Mouse (Mus musculus): Measurements from ENCODE around the gene Atp2a3. TPM values are rescaled to one million over a fixed set of nuclear protein-coding genes. Genes with fewer than 3 reads are reported as not detected.
A peak's percentile ranks its signal among the peaks of the same experiment; 100 is the strongest.

The Atp2a3 gene
- polyA plus RNA-seq, 1 experiment, result 256 TPM

DNA sequence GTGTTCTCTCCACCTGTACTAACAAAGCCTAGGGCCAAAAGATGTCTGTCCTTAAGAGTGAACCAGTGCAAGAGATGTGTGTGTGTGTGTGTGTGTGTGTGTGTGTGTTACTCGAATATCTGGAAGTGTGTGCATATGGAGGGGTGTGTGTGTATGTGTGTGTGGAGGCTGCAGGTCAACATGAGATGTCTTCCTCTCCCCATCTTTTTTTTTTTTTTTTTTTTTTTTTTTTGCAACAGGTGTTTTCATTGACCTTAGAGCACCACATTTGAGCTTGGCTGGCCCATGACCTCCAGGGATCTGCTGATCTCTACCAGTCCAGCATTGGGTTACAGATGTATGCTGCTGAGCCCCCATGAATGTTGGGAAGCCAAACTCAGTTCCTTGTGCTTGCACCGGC lies 35.8 kb downstream of the Atp2a3 start:
- WGBS, result 92% methylated on average over 2 of the region's 2 CpGs
- no peak for TF ChIP-seq CTCF (IDR thresholded peaks at IDR 0.05; ENCODE audit: insufficient read depth, low read length)
- no peak for TF ChIP-seq POLR2A (IDR thresholded peaks at IDR 0.05; ENCODE audit: borderline replicate concordance, extremely low read depth, low read depth, low read length)
- peaks cover 5% of the 10 kb centered on the region; the same call in 1 of the 2 replicates for H3K4me1 ChIP-seq (ENCODE audit: control insufficient read depth, insufficient read depth, low read length)
- no peak for DNase-seq
- no peak overlapping the region for H3K4me3 ChIP-seq (replicated peaks; ENCODE audit: extremely low read depth, low read depth, low read length)

DNA sequence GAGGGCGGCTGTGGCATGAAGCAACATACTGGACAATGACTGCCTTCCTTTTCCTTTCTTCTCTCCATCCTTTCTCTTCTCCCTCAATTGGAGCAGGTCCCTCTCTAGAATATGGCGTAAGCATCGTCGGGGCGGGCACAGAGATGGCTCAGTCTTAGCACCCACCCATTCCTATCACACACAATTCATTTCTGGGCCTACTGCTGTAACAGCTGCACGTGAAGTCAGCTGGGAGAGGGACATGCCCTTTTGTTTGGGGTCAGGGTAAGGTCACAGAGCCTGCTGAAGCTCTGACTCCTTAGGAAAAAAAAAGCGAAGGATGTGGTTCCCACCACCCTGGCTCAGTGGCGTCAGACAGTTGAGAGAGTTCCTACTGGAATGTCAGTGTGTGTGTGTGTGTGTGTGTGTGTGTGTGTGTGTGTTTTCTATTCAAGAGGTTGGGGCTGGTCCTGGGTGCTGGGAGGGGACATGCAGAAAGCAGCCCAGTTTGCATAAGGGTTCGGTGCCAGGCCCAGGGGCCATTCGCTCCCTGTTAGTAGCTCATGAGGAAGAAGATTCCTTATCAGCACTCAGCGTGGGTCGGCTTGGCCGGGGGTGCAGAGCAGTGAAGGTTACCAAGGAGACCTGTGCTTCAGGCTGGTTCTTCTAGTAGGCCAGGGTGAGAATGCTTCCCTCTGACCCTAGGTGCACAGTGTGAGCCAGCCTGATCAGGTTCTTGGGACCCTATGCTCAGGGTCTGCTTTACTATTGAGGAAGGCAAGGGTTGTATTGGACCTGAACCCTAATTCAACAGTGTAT lies 36.8 kb downstream of the Atp2a3 start:
- TF ChIP-seq CTCF (IDR thresholded peaks at IDR 0.05; ENCODE audit: insufficient read depth, low read length) (no peak), POLR2A (IDR thresholded peaks at IDR 0.05; ENCODE audit: borderline replicate concordance, extremely low read depth, low read depth, low read length) (no peak)
- no peak for DNase-seq
- Histone ChIP-seq H3K4me3 (replicated peaks; ENCODE audit: extremely low read depth, low read depth, low read length) (no peak overlapping the region), H3K4me1 (ENCODE audit: control insufficient read depth, insufficient read depth, low read length) (peaks cover 5% of the 10 kb centered on the region; the same call in 1 of the 2 replicates)
- 51% methylated on average over 13 of the region's 13 CpGs for WGBS

DNA sequence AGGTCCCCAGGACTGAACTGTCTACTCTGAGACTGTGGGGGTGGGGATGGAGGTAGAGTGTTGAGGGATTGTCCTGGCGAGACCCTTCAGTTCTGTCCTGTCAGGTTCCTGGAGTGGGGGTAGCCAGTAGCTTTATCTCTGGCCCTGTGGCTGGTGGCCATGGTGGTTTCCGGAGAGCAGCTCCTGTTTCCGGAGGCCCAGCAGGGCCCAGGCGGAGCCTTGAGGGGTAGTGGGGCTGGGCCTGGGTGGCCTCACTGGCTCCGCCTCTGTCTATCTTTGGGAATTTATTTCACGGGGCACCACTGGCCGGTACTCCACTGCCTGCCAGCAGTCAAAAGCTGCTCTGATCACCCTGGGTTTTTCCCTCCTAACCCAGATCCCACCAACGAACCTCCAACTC lies 37.8 kb downstream of the Atp2a3 start, which contains the start of gene P2rx1:
P2rx1 (plus strand) TSS at position 333 of the 400 bp plus-strand sequence.
- no peak for DNase-seq
- Histone ChIP-seq H3K4me3 (replicated peaks; ENCODE audit: extremely low read depth, low read depth, low read length) (no peak within 1 kb of the TSS), H3K4me1 (ENCODE audit: control insufficient read depth, insufficient read depth, low read length) (peaks cover 5% of the 10 kb centered on the region; the same call in 1 of the 2 replicates)
- no peak for TF ChIP-seq POLR2A (IDR thresholded peaks at IDR 0.05; ENCODE audit: borderline replicate concordance, extremely low read depth, low read depth, low read length)
- no peak for TF ChIP-seq CTCF (IDR thresholded peaks at IDR 0.05; ENCODE audit: insufficient read depth, low read length)
- WGBS, result 30% methylated on average over 8 of the region's 8 CpGs

DNA sequence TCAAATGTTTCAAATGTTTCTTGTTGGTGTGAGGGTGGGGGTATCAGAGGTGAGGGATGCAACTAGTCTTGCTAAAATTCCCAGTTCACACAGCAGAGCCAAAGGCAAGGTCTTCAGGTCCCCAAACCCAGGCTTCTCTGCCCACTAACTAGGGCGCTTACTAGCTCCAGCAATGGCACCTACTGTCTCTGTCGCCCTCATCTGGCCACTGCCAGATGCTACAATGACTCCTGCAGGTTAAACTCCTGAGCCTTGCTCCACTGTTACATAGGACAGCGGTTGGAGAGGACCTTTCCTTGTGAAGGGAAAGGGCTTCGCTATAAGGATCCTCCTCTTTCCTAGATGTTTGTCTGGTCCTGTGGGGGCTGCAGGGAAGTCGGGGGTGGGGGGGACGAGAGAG lies 40.1 kb downstream of the Atp2a3 start:
- peaks cover 5% of the 10 kb centered on the region; the same call in 1 of the 2 replicates for H3K4me1 ChIP-seq (ENCODE audit: control insufficient read depth, insufficient read depth, low read length)
- no peak overlapping the region for H3K4me3 ChIP-seq (replicated peaks; ENCODE audit: extremely low read depth, low read depth, low read length)
- DNase-seq, result peak; percentile 75
- TF ChIP-seq POLR2A (IDR thresholded peaks at IDR 0.05; ENCODE audit: borderline replicate concordance, extremely low read depth, low read depth, low read length) (no peak), CTCF (IDR thresholded peaks at IDR 0.05; ENCODE audit: insufficient read depth, low read length) (peak; percentile 99)
- 17% methylated on average over 6 of the region's 6 CpGs for WGBS

DNA sequence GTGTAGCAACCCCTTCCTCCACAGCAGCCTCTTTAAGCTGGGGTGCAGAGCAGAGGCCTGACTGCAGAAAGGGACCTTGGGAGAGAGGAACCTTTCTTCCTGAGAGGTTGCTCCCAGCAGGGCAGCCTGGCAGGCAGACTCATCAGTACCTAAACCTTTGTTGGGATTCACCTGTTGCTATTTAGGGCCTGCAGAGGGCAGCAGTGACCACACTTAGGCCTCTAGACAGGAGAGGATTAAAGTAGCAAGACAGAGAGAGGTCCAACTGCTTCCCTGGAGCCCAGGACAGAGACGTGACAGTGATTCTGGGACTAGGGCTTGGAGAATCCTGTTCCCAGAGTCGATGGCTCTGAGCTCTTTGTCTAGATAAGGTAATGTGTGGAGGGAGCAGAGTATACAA lies 45.4 kb downstream of the Atp2a3 start:
- Histone ChIP-seq H3K4me3 (replicated peaks; ENCODE audit: extremely low read depth, low read depth, low read length) (no peak overlapping the region), H3K4me1 (ENCODE audit: control insufficient read depth, insufficient read depth, low read length) (no peaks in the 10 kb centered on the region)
- peak; percentile 64 for DNase-seq
- 3% methylated on average over 2 of the region's 2 CpGs for WGBS
- peak; percentile 87 for TF ChIP-seq CTCF (IDR thresholded peaks at IDR 0.05; ENCODE audit: insufficient read depth, low read length)
- no peak for TF ChIP-seq POLR2A (IDR thresholded peaks at IDR 0.05; ENCODE audit: borderline replicate concordance, extremely low read depth, low read depth, low read length)

DNA sequence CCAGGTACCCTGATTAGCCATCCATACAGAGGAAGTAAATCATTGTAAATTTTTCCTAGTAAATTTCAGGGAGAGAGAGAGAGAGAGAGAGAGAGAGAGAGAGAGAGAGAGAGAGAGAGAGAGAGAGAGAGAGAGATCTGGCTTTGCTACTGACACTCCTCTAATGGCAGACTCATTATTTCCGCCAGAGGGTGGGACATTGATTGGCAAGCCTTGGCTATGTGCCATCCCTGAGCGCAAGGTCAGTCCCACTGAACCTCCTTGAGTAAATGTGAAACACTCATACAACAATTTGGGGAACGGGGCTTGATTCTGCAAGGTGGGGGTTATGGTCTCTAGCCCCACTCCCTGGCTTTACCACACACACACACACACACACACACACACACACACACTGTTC lies 46.1 kb downstream of the Atp2a3 start:
- WGBS, result 49% methylated on average over 3 of the region's 3 CpGs
- DNase-seq, result no peak
- Histone ChIP-seq H3K4me3 (replicated peaks; ENCODE audit: extremely low read depth, low read depth, low read length) (no peak overlapping the region), H3K4me1 (ENCODE audit: control insufficient read depth, insufficient read depth, low read length) (no peaks in the 10 kb centered on the region)
- no peak for TF ChIP-seq CTCF (IDR thresholded peaks at IDR 0.05; ENCODE audit: insufficient read depth, low read length)
- TF ChIP-seq POLR2A (IDR thresholded peaks at IDR 0.05; ENCODE audit: borderline replicate concordance, extremely low read depth, low read depth, low read length), result no peak

DNA sequence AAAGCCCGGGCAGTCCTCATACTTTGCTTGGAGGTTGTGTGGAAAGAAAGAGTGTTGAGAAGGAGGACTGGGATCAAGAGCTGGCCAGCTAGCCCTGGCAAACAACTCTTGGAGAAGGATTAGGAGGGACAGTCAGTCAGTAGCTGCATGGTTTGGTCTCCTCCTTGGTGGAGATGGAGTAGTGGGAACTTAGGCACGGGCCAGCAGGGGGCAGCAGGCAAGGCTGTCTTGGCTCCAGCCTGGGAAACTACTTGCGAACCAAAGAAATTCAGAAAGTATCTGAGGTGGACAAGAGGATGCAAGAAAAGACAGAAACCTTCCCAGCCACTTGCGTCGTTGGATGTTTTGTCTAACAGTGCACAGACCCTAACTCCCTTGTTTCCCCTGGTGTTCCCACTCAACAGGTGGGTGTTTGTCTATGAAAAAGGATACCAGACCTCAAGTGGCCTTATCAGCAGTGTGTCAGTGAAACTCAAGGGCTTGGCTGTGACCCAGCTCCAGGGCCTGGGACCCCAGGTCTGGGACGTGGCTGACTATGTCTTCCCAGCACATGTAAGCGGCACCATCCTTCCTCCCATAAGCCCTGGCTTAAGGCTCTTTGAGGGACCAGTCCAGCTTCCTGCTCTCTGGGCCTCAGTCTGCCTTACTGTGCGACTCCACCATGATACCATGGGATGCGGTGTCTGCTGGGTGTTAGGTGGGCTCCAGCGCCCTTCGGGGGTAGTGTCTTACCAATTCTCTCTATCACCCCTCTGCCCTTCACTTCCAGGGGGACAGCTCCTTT lies 46.9 kb downstream of the Atp2a3 start:
- WGBS, result 55% methylated on average over 11 of the region's 11 CpGs
- peak; percentile 65 for DNase-seq
- no peak for TF ChIP-seq POLR2A (IDR thresholded peaks at IDR 0.05; ENCODE audit: borderline replicate concordance, extremely low read depth, low read depth, low read length)
- peak; percentile 86 for TF ChIP-seq CTCF (IDR thresholded peaks at IDR 0.05; ENCODE audit: insufficient read depth, low read length)
- no peaks in the 10 kb centered on the region for H3K4me1 ChIP-seq (ENCODE audit: control insufficient read depth, insufficient read depth, low read length)
- no peak overlapping the region for H3K4me3 ChIP-seq (replicated peaks; ENCODE audit: extremely low read depth, low read depth, low read length)

DNA sequence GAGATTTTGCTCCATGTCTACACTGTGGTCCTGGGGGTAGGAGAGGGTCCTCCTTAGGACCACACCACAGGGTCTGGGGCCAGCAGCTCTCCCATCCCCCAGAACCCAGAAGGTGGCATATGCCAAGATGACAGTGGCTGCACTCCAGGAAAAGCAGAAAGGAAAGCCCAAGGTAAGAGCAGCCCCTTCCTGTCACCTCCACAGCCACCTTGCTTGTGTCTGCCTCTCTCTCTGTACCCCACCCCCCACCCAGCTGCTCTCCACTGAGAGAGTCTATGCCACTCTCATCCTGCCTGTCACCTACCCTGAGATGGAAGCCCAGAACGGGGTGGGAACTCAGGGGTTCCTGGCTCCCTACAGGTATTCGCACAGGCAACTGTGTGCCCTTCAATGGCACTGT lies 47.9 kb downstream of the Atp2a3 start:
- DNase-seq, result no peak
- TF ChIP-seq CTCF (IDR thresholded peaks at IDR 0.05; ENCODE audit: insufficient read depth, low read length) (no peak), POLR2A (IDR thresholded peaks at IDR 0.05; ENCODE audit: borderline replicate concordance, extremely low read depth, low read depth, low read length) (no peak)
- 69% methylated on average over 2 of the region's 2 CpGs for WGBS
- H3K4me3 ChIP-seq (replicated peaks; ENCODE audit: extremely low read depth, low read depth, low read length), result no peak overlapping the region
- no peaks in the 10 kb centered on the region for H3K4me1 ChIP-seq (ENCODE audit: control insufficient read depth, insufficient read depth, low read length)

DNA sequence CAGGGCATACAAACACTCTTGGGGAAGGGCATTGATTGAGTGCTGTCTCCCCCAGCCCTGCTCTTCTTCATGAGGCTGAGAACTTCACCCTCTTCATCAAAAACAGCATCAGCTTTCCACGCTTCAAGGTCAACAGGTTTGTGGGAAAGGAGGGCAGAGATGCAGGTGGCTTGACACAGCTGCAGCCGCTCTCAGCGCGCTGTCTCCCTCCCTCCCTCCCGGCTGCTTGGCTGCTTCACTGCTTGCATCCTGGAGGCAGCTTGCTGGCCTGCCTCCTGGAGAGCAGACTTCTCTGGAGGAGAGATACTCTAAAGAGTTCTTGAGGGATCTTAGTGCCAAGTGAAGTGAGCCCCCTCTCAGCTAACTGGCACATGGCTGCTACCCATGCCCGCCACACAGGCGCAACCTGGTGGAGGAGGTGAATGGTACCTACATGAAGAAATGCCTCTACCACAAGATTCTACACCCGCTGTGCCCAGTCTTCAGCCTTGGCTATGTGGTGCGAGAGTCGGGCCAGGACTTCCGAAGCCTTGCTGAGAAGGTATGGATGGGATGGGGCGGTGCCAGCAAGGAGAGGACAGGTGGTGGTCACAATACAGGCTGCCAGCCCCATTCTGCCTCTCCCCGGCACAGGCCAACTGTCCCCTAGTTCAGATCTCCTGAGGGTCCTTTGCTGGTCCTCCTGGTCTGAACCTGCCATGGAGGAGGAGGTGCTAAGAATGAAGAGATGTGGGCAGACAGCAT lies 48.7 kb downstream of the Atp2a3 start:
- TF ChIP-seq CTCF (IDR thresholded peaks at IDR 0.05; ENCODE audit: insufficient read depth, low read length) (no peak), POLR2A (IDR thresholded peaks at IDR 0.05; ENCODE audit: borderline replicate concordance, extremely low read depth, low read depth, low read length) (no peak)
- WGBS, result 68% methylated on average over 13 of the region's 13 CpGs
- Histone ChIP-seq H3K4me1 (ENCODE audit: control insufficient read depth, insufficient read depth, low read length) (no peaks in the 10 kb centered on the region), H3K4me3 (replicated peaks; ENCODE audit: extremely low read depth, low read depth, low read length) (no peak overlapping the region)
- no peak for DNase-seq

All from lung, adult 2 months (tissue).